Mouse (Mus musculus): ENCODE measurements around the gene Sh2d5. TPM values are rescaled to one million over a fixed set of nuclear protein-coding genes. Genes with fewer than 3 reads are reported as not detected.

The Sh2d5 gene
- total and polyA plus RNA-seq, 2 experiments = under 0.01 to 0.44 TPM

DNA sequence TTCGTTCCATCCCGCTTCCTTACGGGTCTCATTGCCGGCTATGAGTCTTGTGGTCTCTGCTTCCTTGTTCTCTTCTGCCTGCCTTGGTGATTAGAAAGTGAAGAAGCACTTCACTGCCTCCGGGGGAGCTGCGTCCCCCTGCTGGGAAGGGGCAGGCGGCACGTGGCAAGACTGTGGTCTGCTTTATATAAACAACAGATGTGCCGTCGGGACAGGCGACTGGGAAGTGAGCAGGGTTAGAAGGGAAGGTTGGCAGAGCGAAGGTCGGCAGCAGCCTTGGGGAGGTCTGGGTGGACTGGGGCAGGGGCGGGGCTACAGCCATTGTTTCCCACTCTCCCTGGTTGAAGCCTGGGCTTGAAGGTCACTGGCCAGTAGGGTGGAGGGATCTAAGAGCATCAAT lies 1.6 kb downstream of the Sh2d5 start:
- WGBS = 6% methylated on average over 14 of the region's 14 CpGs
- no peak for DNase-seq (ENCODE audit: extremely low read depth, low read depth, low spot score)
- Histone ChIP-seq H3K4me1 (ENCODE audit: control insufficient read depth, insufficient read depth, low read length) (no peaks in the 10 kb centered on the region), H3K27me3 (ENCODE audit: control insufficient read depth, insufficient read depth, low read length) (peaks cover 8% of the 10 kb centered on the region; the same call in 1 of the 2 replicates), H3K27ac (replicated peaks; ENCODE audit: insufficient read depth, low read depth, low read length) (no peak overlapping the region), H3K79me2 (ENCODE audit: control insufficient read depth, insufficient read depth, low read length) (no peaks in the 10 kb centered on the region), H3K9ac (ENCODE audit: low read depth, low read length) (no peak overlapping the region), H3K4me3 (ENCODE audit: insufficient read depth, low read depth, low read length) (no peak overlapping the region), H3K36me3 (ENCODE audit: control insufficient read depth, insufficient read depth, low read length) (no peaks in the 10 kb centered on the region)
- no peak for TF ChIP-seq CTCF (IDR thresholded peaks at IDR 0.05; ENCODE audit: low read depth, low read length)
- no peak for TF ChIP-seq POLR2A (IDR thresholded peaks at IDR 0.05; ENCODE audit: extremely low read depth, insufficient read depth, low read length)

DNA sequence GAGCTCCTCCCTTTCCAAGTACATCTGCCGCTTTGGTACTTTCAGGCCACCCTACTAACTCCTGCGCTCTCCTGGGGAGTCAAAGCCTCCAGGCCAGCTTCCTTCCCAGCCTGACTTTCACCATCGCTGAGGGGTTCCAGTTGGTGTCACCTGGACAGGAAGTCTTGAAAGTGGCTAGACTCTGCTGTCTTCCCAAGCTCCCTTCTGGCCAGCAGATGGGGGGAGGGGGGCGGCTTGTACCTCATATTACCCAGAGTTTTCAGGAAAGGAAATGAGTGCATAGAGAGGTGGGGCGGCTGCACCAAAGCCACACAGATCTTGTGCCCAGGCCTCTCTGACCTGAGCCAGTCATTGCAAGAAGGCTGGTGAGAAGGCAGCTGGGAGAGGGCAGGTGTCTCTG lies 2.0 kb downstream of the Sh2d5 start:
- 57% methylated on average over 5 of the region's 5 CpGs for WGBS
- TF ChIP-seq POLR2A (IDR thresholded peaks at IDR 0.05; ENCODE audit: extremely low read depth, insufficient read depth, low read length) (no peak), CTCF (IDR thresholded peaks at IDR 0.05; ENCODE audit: low read depth, low read length) (no peak)
- H3K9ac ChIP-seq (ENCODE audit: low read depth, low read length) = no peak overlapping the region
- H3K79me2 ChIP-seq (ENCODE audit: control insufficient read depth, insufficient read depth, low read length) = no peaks in the 10 kb centered on the region
- no peak overlapping the region for H3K4me3 ChIP-seq (ENCODE audit: insufficient read depth, low read depth, low read length)
- no peak overlapping the region for H3K27ac ChIP-seq (replicated peaks; ENCODE audit: insufficient read depth, low read depth, low read length)
- H3K27me3 ChIP-seq (ENCODE audit: control insufficient read depth, insufficient read depth, low read length) = peaks cover 8% of the 10 kb centered on the region; the same call in 1 of the 2 replicates
- no peaks in the 10 kb centered on the region for H3K4me1 ChIP-seq (ENCODE audit: control insufficient read depth, insufficient read depth, low read length)
- DNase-seq (ENCODE audit: extremely low read depth, low read depth, low spot score) = no peak
- H3K36me3 ChIP-seq (ENCODE audit: control insufficient read depth, insufficient read depth, low read length) = no peaks in the 10 kb centered on the region

DNA sequence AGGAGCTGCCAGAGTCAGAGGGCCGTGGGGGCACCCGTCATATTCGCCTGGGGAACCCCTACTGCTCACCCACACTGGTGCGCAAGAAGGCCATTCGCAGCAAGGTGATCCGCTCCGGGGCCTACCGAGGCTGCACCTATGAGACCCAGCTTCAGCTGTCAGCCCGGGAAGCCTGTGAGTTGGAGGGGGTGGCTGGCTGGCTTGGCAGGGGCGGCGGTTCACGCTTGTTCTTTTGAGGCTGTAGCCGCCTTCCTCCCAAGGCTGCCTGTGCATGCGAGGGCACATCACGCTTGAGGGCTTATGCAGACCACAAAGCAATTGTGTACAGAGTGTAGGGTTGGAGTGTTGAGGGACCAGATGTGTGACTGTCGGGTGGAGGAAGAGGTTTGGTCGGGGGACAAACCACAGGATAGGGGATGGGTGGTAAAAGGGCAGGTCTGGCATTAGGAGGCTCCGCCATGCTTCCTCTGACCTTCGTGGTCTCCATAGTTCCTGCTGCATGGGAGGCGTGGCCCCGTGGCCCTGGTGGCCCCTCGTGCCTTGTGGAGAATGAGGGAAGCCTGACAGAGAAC lies 7.0 kb downstream of the Sh2d5 start:
- DNase-seq (ENCODE audit: extremely low read depth, low read depth, low spot score) = no peak
- no peak overlapping the region for H3K9ac ChIP-seq (ENCODE audit: low read depth, low read length)
- no peaks in the 10 kb centered on the region for H3K36me3 ChIP-seq (ENCODE audit: control insufficient read depth, insufficient read depth, low read length)
- no peaks in the 10 kb centered on the region for H3K79me2 ChIP-seq (ENCODE audit: control insufficient read depth, insufficient read depth, low read length)
- no peaks in the 10 kb centered on the region; the same call in 1 of the 2 replicates for H3K4me1 ChIP-seq (ENCODE audit: control insufficient read depth, insufficient read depth, low read length)
- H3K27me3 ChIP-seq (ENCODE audit: control insufficient read depth, insufficient read depth, low read length) = no peaks in the 10 kb centered on the region
- no peak overlapping the region for H3K27ac ChIP-seq (replicated peaks; ENCODE audit: insufficient read depth, low read depth, low read length)
- WGBS = 86% methylated on average over 22 of the region's 22 CpGs
- no peak overlapping the region for H3K4me3 ChIP-seq (ENCODE audit: insufficient read depth, low read depth, low read length)
- no peak for TF ChIP-seq CTCF (IDR thresholded peaks at IDR 0.05; ENCODE audit: low read depth, low read length)
- no peak for TF ChIP-seq POLR2A (IDR thresholded peaks at IDR 0.05; ENCODE audit: extremely low read depth, insufficient read depth, low read length)

DNA sequence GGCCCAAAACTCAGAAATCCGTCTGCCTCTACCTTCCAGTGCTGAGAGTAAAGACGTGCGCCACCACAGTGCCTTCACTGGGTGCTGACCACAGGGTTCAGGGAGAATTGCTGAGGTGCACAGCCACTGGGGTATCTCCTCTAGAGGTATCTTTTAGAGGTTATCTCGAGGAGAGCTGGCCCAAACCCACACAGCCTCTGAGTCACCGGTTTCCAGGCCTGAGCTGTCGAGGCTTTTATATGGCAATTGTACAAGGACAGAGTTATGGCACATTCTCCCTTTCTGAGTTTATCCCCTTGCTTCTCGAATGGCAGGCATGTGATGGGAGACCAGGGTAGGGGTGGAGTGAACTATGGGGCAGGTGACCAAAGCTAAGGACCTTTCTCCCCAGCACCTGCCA lies 8.5 kb downstream of the Sh2d5 start:
- 88% methylated on average over 7 of the region's 7 CpGs for WGBS
- TF ChIP-seq POLR2A (IDR thresholded peaks at IDR 0.05; ENCODE audit: extremely low read depth, insufficient read depth, low read length) (no peak), CTCF (IDR thresholded peaks at IDR 0.05; ENCODE audit: low read depth, low read length) (no peak)

DNA sequence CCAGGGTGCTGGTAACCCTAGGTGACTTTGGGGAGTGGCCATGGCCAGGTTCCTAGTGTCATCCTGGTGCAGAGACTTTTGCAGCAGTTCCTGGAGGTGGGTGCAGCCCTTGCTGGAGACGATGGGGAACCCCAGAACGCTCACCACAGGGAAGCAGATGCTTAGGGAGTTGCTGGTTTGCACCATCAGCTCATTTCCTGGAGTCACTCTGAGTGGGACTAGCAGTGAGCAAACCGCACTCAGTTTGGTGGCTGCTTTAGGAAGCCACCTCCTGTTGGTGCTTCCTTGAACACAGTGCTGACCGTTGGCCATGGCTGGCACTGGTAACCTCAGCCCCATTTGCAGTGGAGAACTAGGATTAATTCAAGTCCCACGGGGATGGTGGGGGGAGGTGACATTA lies 9.3 kb downstream of the Sh2d5 start:
- H3K79me2 ChIP-seq (ENCODE audit: control insufficient read depth, insufficient read depth, low read length) = no peaks in the 10 kb centered on the region
- no peak overlapping the region for H3K4me3 ChIP-seq (ENCODE audit: insufficient read depth, low read depth, low read length)
- H3K36me3 ChIP-seq (ENCODE audit: control insufficient read depth, insufficient read depth, low read length) = no peaks in the 10 kb centered on the region
- TF ChIP-seq CTCF (IDR thresholded peaks at IDR 0.05; ENCODE audit: low read depth, low read length) (no peak), POLR2A (IDR thresholded peaks at IDR 0.05; ENCODE audit: extremely low read depth, insufficient read depth, low read length) (no peak)
- H3K9ac ChIP-seq (ENCODE audit: low read depth, low read length) = no peak overlapping the region
- no peaks in the 10 kb centered on the region for H3K27me3 ChIP-seq (ENCODE audit: control insufficient read depth, insufficient read depth, low read length)
- no peak for DNase-seq (ENCODE audit: extremely low read depth, low read depth, low spot score)
- no peak overlapping the region for H3K27ac ChIP-seq (replicated peaks; ENCODE audit: insufficient read depth, low read depth, low read length)
- H3K4me1 ChIP-seq (ENCODE audit: control insufficient read depth, insufficient read depth, low read length) = no peaks in the 10 kb centered on the region; the same call in 1 of the 2 replicates
- WGBS = 77% methylated on average over 5 of the region's 5 CpGs

More for the DNA sequence above, 8.5 kb downstream of the Sh2d5 start:
- no peak overlapping the region for H3K9ac ChIP-seq (ENCODE audit: low read depth, low read length)
- DNase-seq (ENCODE audit: extremely low read depth, low read depth, low spot score) = no peak
- H3K27me3 ChIP-seq (ENCODE audit: control insufficient read depth, insufficient read depth, low read length) = no peaks in the 10 kb centered on the region
- H3K4me1 ChIP-seq (ENCODE audit: control insufficient read depth, insufficient read depth, low read length) = no peaks in the 10 kb centered on the region; the same call in 1 of the 2 replicates
- H3K79me2 ChIP-seq (ENCODE audit: control insufficient read depth, insufficient read depth, low read length) = no peaks in the 10 kb centered on the region
- no peak overlapping the region for H3K4me3 ChIP-seq (ENCODE audit: insufficient read depth, low read depth, low read length)
- H3K27ac ChIP-seq (replicated peaks; ENCODE audit: insufficient read depth, low read depth, low read length) = no peak overlapping the region
- H3K36me3 ChIP-seq (ENCODE audit: control insufficient read depth, insufficient read depth, low read length) = no peaks in the 10 kb centered on the region
